Mouse (Mus musculus) stomach, postnatal 0 days (tissue): Measurements from ENCODE around the gene Gm9936. TPM values are rescaled to one million over a fixed set of nuclear protein-coding genes. Genes with fewer than 3 reads are reported as not detected.
A peak's percentile ranks its signal among the peaks of the same experiment; 100 is the strongest.
"Not testable (repeated sequence)": the region's sequence is repeated elsewhere in the genome, so short reads cannot be mapped to it uniquely, and the experiment has no call there.

Source experiments
- ATAC-seq: fragments of 200-750 bp; cut with Nextera tagmentation; 2 replicates; pipeline ENCODE4 v1.8.0; 2017; ENCODE audit not compliant: low FRiP score, low TSS enrichment
- DNase-seq: peaks from one replicate; pipeline ENCODE4 v3.0.0-alpha.2; 2016; ENCODE audit warnings: low spot score
- H3K27ac ChIP-seq: fragments of 300-500 bp; sonication (generic); replicated peaks from 2 replicates; pipeline ENCODE4 v1.5.1; 2014; ENCODE audit warnings: mild to moderate bottlenecking, control low read depth
- H3K27me3 ChIP-seq: fragments of 300-500 bp; sonication (generic); 2 replicates; pipeline ENCODE4 v1.6.1; 2014; ENCODE audit warnings: low read length; ENCODE audit not compliant: control insufficient read depth, insufficient read depth
- H3K36me3 ChIP-seq: fragments of 300-500 bp; sonication (generic); 2 replicates; pipeline ENCODE4 v1.6.1; 2014; ENCODE audit warnings: low read length, mixed read lengths; ENCODE audit not compliant: control insufficient read depth, insufficient read depth
- H3K4me1 ChIP-seq: fragments of 300-500 bp; sonication (generic); replicated peaks from 2 replicates; pipeline ENCODE4 v1.6.1; 2014; ENCODE audit warnings: antibody characterized with exemption; ENCODE audit not compliant: control insufficient read depth, insufficient read depth
- H3K4me2 ChIP-seq: fragments of 300-500 bp; sonication (generic); replicated peaks from 2 replicates; pipeline ENCODE4 v1.6.1; 2014; ENCODE audit warnings: low read depth, mild to moderate bottlenecking, control low read depth, moderate library complexity
- H3K4me3 ChIP-seq: fragments of 300-500 bp; sonication (generic); 2 replicates; pipeline ENCODE4 v1.5.1; 2014; ENCODE audit warnings: low read depth, low read length, control low read depth
- H3K9ac ChIP-seq: fragments of 300-500 bp; sonication (generic); 2 replicates; pipeline ENCODE4 v1.6.1; 2014; ENCODE audit warnings: mild to moderate bottlenecking, low read length, control low read depth, mixed read lengths
- H3K9me3 ChIP-seq: fragments of 300-500 bp; sonication (generic); 2 replicates; pipeline ENCODE4 v1.6.1; 2016; ENCODE audit warnings: low read length; ENCODE audit not compliant: control insufficient read depth
- CTCF ChIP-seq: IDR thresholded peaks from 2 replicates; pipeline ENCODE4 v1.5.1; 2016; ENCODE audit warnings: antibody characterized with exemption, low read depth, mild to moderate bottlenecking, moderate library complexity
- EP300 ChIP-seq: optimal IDR thresholded peaks from 2 replicates; pipeline ENCODE3; 2016; ENCODE audit warnings: antibody characterized with exemption
- WGBS: fragments of 180-500 bp; shearing (Covaris S2); extraction: QIAGEN DNeasy Blood & Tissue Kit; methylation state at CpG from one replicate; pipeline ENCODE4 v1.1.7; 2014; 5-methylcytosine and 5-hydroxymethylcytosine counted together
- polyA plus RNA-seq: library from polyadenylated mRNA; unstranded; fragments of >200 nt; fragmentation: Nextera tagmentation; extraction: Ambion mirVana; gene quantifications from 2 replicates; pipeline ENCODE4 v1.2.1, GENCODE M21; 2015

Gene Gm9936
- polyA plus RNA-seq, 1 experiment from 2014 or later, result 0.15 TPM

DNA sequence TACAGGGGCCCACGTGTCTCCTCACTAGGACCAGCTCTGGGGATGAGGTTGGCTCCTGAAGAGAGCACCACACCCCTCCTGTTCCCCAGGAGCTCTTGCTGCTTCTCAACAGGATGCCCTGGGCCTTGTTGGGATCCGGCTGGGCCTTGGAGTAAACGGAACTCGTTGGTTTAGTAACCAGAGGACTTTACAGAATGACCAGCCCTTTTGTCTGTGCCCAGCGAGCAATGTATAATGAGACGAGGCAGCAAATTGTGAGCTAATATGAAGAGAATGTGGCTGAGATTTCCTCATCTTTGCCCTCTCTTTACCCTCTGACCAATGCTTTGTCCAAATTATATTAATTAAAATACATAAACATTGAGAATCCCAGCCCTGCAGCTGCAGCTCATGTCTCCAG, 17.8 kb upstream of the Gm9936 start:
- Histone ChIP-seq H3K27me3 (no peaks in the 10 kb centered on the region), H3K27ac (no peak overlapping the region), H3K9ac (no peak overlapping the region), H3K4me2 (no peak overlapping the region), H3K4me3 (no peak overlapping the region), H3K36me3 (no peaks in the 10 kb centered on the region), H3K4me1 (no peaks in the 10 kb centered on the region), H3K9me3 (no peaks in the 10 kb centered on the region)
- no peak for DNase-seq
- ATAC-seq, result no peak
- WGBS, result 46% methylated on average over 6 of the region's 6 CpGs
- TF ChIP-seq CTCF (no peak), EP300 (no peak)

DNA sequence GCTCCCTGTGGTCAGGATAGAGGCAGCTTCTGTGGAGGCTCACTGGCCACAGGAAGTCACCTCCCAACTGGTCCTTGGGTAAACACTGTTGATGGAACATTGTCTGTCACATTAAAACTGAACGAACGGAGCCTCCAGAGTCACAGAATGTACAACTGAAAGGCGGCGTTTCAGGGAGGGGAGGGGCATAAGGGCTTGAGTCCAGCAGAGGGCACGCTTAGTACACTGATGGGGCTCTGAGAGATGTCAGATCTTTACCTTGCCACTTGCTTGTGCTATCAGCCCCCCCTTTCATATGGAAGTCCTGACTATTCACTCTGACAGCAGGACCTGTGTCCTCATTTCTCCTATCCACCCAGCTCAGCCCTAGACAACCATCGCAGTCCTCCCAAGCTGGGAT, 17.4 kb upstream of the Gm9936 start:
- ATAC-seq (peak; percentile 56; the same call in 1 of the 2 replicates), DNase-seq (peak; percentile 47)
- Histone ChIP-seq H3K9ac (no peak overlapping the region), H3K36me3 (no peaks in the 10 kb centered on the region), H3K27ac (no peak overlapping the region), H3K4me3 (no peak overlapping the region), H3K4me1 (no peaks in the 10 kb centered on the region), H3K4me2 (no peak overlapping the region), H3K27me3 (no peaks in the 10 kb centered on the region), H3K9me3 (no peaks in the 10 kb centered on the region)
- 58% methylated on average over 6 of the region's 6 CpGs for WGBS
- TF ChIP-seq CTCF (peak; percentile 74), EP300 (no peak)

DNA sequence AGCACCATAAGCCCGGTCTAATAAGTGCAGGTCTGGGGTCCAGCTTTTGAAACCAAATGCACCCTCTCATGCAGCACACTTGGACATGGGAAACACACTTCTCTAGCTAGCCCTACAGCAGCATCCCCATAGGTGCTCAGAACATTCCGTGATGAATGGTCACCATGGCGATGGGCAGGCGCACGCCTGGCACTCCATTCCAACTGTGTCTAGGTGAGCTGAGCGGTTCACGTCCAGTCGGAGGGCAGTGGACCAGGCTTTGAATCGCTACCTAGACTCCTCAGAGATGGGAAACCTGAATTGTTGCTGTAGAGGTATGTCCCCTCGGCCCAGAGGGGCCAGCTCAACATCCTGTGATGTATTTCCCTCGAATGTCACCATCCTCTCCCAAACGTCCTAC, 6.8 kb upstream of the Gm9936 start:
- no peak overlapping the region for H3K4me2 ChIP-seq
- WGBS, result 87% methylated on average over 12 of the region's 12 CpGs
- H3K9ac ChIP-seq, result no peak overlapping the region
- no peak for DNase-seq
- no peak for TF ChIP-seq EP300
- TF ChIP-seq CTCF, result no peak
- ATAC-seq, result no peak
- H3K36me3 ChIP-seq, result no peaks in the 10 kb centered on the region
- H3K27me3 ChIP-seq, result no peaks in the 10 kb centered on the region
- no peaks in the 10 kb centered on the region for H3K4me1 ChIP-seq
- H3K4me3 ChIP-seq, result no peak overlapping the region
- no peak overlapping the region for H3K27ac ChIP-seq
- H3K9me3 ChIP-seq, result peaks cover 4% of the 10 kb centered on the region; the same call in 1 of the 2 replicates

DNA sequence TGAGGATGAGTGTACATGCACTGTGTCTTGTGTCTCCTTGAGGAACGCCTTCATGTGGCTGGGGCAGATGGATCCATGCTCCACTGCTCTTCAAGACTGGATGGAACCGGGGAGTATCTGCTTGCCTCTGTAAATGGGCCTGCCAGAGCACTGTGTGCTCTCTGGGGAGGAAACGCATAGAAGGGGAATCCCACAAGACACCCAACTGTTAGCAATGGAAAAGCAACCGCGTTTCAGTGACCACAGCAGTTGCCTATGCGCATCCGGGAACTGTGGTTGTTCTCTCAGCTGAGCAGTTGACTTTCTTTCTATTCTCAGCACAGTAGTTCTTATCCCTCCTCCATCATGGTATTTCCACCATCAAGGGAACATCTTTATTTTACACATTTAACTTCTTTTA, 6.3 kb upstream of the Gm9936 start:
- Histone ChIP-seq H3K9ac (no peak overlapping the region), H3K4me3 (no peak overlapping the region), H3K27me3 (no peaks in the 10 kb centered on the region), H3K27ac (no peak overlapping the region), H3K4me2 (no peak overlapping the region), H3K9me3 (peaks cover 4% of the 10 kb centered on the region; the same call in 1 of the 2 replicates), H3K36me3 (no peaks in the 10 kb centered on the region), H3K4me1 (no peaks in the 10 kb centered on the region)
- no peak for TF ChIP-seq CTCF
- TF ChIP-seq EP300, result no peak
- ATAC-seq (no peak), DNase-seq (no peak)
- WGBS, result 85% methylated on average over 7 of the region's 7 CpGs

DNA sequence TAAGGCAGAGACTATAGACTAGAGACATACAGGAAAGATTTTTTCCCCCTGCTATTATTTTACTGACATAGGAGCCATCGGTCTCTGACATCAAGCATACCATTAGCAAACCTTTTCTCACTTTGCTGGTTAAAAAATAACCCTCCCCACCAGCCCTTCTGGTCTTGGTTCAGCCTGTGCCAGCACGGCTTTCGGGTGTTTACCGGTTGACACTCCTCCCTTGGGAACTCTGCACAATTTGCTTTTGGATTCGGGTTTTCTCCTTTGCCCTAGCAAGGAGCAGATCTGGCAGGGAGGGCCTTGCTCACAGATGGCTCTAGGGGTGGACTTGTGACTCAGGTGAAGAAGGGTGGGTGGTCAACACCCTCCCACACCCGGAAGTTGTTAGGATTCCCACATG, 3.2 kb upstream of the Gm9936 start:
- TF ChIP-seq CTCF (no peak), EP300 (no peak)
- Histone ChIP-seq H3K27ac (no peak overlapping the region), H3K4me2 (no peak overlapping the region), H3K9ac (no peak overlapping the region), H3K36me3 (no peaks in the 10 kb centered on the region), H3K4me1 (no peaks in the 10 kb centered on the region), H3K4me3 (no peak overlapping the region), H3K9me3 (no peaks in the 10 kb centered on the region), H3K27me3 (peaks cover 3% of the 10 kb centered on the region; the same call in 1 of the 2 replicates)
- DNase-seq (no peak), ATAC-seq (no peak)
- whole genome bisulfite sequencing, result 47% methylated on average over 6 of the region's 6 CpGs

DNA sequence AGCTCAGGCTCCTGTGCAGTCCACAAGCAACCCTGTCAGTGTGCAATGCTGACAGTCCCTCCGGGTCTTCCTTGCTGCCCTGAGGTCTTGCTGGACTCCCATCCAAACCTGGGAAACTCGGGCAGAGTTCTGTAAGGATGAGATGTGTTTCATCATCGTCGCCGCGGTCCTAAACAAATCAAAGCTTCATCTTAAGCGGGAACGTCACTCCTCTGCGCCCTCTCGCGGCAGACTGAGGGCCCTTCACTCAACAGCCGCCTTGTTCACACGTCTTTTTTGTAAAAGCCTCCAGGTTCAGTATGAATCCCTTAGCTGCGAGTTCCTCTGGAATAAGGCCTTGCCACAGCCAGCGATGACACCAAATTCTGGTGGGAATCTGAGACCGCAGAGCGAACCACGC, 771 bp upstream of the Gm9936 start:
- Histone ChIP-seq H3K4me3 (peak overlapping the region; percentile 15; the same call in 1 of the 2 replicates), H3K36me3 (no peaks in the 10 kb centered on the region), H3K9me3 (no peaks in the 10 kb centered on the region), H3K27me3 (peaks cover 3% of the 10 kb centered on the region; the same call in 1 of the 2 replicates), H3K4me2 (peak overlapping the region; percentile 44), H3K9ac (no peak overlapping the region), H3K27ac (no peak overlapping the region), H3K4me1 (no peaks in the 10 kb centered on the region)
- TF ChIP-seq EP300, result no peak
- peak; percentile 91 for TF ChIP-seq CTCF
- ATAC-seq (peak; percentile 66), DNase-seq (peak; percentile 83)
- 3% methylated on average over 18 of the region's 18 CpGs for WGBS

DNA sequence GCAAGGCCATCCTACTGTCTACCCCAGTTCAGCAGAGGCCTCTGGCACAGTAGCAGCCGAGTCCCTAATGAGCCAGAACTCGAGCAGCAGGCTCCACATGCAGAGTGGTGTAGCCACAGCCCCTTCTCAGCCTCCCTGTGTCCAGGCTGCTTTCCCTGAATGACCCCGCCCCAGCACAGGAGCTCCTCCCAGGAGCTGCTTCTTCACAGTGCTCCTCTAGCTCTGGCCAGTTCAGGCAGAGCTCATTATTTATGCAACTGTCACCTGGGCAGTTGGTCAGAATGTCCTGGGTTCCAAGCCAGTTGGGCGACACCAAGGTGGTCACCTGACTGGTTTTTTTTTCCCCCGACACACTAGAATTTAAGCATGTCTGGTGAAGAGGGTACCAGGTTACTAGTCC, 5.1 kb downstream of the Gm9936 start, which contains the start of gene 4930519G04Rik:
Gene 4930519G04Rik, plus strand, starts transcription at position 301 of the 400 bp plus-strand sequence.
- not testable (repeated sequence) for DNase-seq, H3K9me3 ChIP-seq, H3K4me2 ChIP-seq, H3K4me1 ChIP-seq, H3K27me3 ChIP-seq, ATAC-seq, H3K4me3 ChIP-seq, H3K36me3 ChIP-seq, H3K9ac ChIP-seq, H3K27ac ChIP-seq
- WGBS, result 74% methylated on average over 3 of the region's 5 CpGs
